Mouse (Mus musculus): ENCODE data around the gene Trp53i13. TPM values are rescaled to one million over a fixed set of nuclear protein-coding genes. Genes with fewer than 3 reads are reported as not detected.
A peak's percentile ranks its signal among the peaks of the same experiment; 100 is the strongest.

The Trp53i13 gene
- polyA plus RNA-seq, 1 experiment from 2014 or later = 15.0 TPM

- Histone ChIP-seq H3K36me3 (no peaks in the 10 kb centered on the region), H3K4me3 (no peak overlapping the region), H3K4me1 (peaks cover 42% of the 10 kb centered on the region), H3K27me3 (peaks cover 21% of the 10 kb centered on the region; the same call in 1 of the 2 replicates), H3K4me2 (replicated peaks) (no peak overlapping the region), H3K27ac (replicated peaks) (no peak overlapping the region), H3K9me3 (no peaks in the 10 kb centered on the region), H3K9ac (replicated peaks) (no peak overlapping the region)
- ATAC-seq (replicated peaks) = no peak
- WGBS = 69% methylated on average over 5 of the region's 5 CpGs
Measured at GRCm38 (mm10) chr11:77516553-77517425, 1.0 kb upstream of the Trp53i13 start.

GRCm38 (mm10) chr11:77514832-77515636 is 746 bp downstream of the Trp53i13 start, which contains the start of gene Abhd15:
Abhd15 (plus strand) TSS chr11:77515121.
- under 1% methylated on average over 72 of the region's 72 CpGs for WGBS
- Histone ChIP-seq H3K4me3 (peak within 1 kb of the TSS; percentile 50), H3K36me3 (no peaks in the 10 kb centered on the region), H3K27ac (replicated peaks) (no peak within 1 kb of the TSS), H3K27me3 (peaks cover 21% of the 10 kb centered on the region; the same call in 1 of the 2 replicates), H3K9ac (replicated peaks) (peak within 1 kb of the TSS; percentile 44), H3K9me3 (no peaks in the 10 kb centered on the region), H3K4me1 (peaks cover 35% of the 10 kb centered on the region), H3K4me2 (replicated peaks) (peak within 1 kb of the TSS; percentile 88)
- ATAC-seq (replicated peaks) = peak; percentile 49

- peak overlapping the region; percentile 50 for H3K4me3 ChIP-seq
- 0 out of 2 replicates have a peak overlapping the region, but pooled peaks have one; percentile 44 for H3K9ac ChIP-seq (replicated peaks)
- no peak for ATAC-seq (replicated peaks)
- H3K27ac ChIP-seq (replicated peaks) = no peak overlapping the region
- no peaks in the 10 kb centered on the region for H3K9me3 ChIP-seq
- H3K27me3 ChIP-seq = peaks cover 21% of the 10 kb centered on the region; the same call in 1 of the 2 replicates
- 10% methylated on average over 19 of the region's 19 CpGs for WGBS
- peak overlapping the region; percentile 88 for H3K4me2 ChIP-seq (replicated peaks)
- no peaks in the 10 kb centered on the region for H3K36me3 ChIP-seq
- H3K4me1 ChIP-seq = peaks cover 35% of the 10 kb centered on the region
Measured at GRCm38 (mm10) chr11:77514281-77514831, 1.4 kb downstream of the Trp53i13 start.

GRCm38 (mm10) chr11:77513811-77514170 is 2.0 kb downstream of the Trp53i13 start:
- Histone ChIP-seq H3K9me3 (no peaks in the 10 kb centered on the region), H3K36me3 (no peaks in the 10 kb centered on the region), H3K4me3 (peak overlapping the region; percentile 78), H3K4me1 (peaks cover 35% of the 10 kb centered on the region), H3K27ac (replicated peaks) (peak overlapping the region; percentile 42; the same call in 1 of the 2 replicates), H3K9ac (replicated peaks) (0 out of 2 replicates have a peak overlapping the region, but pooled peaks have one; percentile 16), H3K27me3 (peaks cover 21% of the 10 kb centered on the region; the same call in 1 of the 2 replicates), H3K4me2 (replicated peaks) (peak overlapping the region; percentile 88)
- ATAC-seq (replicated peaks) = no peak
- WGBS = 9% methylated on average over 10 of the region's 10 CpGs

GRCm38 (mm10) chr11:77512891-77513810 is 2.6 kb downstream of the Trp53i13 start:
- ATAC-seq (replicated peaks) = peak; percentile 53
- no peaks in the 10 kb centered on the region for H3K9me3 ChIP-seq
- peak overlapping the region; percentile 88 for H3K4me2 ChIP-seq (replicated peaks)
- H3K4me3 ChIP-seq = peak overlapping the region; percentile 78
- WGBS = under 1% methylated on average over 71 of the region's 84 CpGs
- H3K36me3 ChIP-seq = no peaks in the 10 kb centered on the region
- peak overlapping the region; percentile 42; the same call in 1 of the 2 replicates for H3K27ac ChIP-seq (replicated peaks)
- H3K4me1 ChIP-seq = peaks cover 40% of the 10 kb centered on the region
- peaks cover 21% of the 10 kb centered on the region; the same call in 1 of the 2 replicates for H3K27me3 ChIP-seq
- peak overlapping the region; percentile 58 for H3K9ac ChIP-seq (replicated peaks)

GRCm38 (mm10) chr11:77511336-77511735 is 4.4 kb downstream of the Trp53i13 start:
- H3K4me1 ChIP-seq = peaks cover 42% of the 10 kb centered on the region
- H3K9ac ChIP-seq (replicated peaks) = no peak overlapping the region
- peaks cover 12% of the 10 kb centered on the region for H3K36me3 ChIP-seq
- WGBS = 85% methylated on average over 5 of the region's 5 CpGs
- H3K9me3 ChIP-seq = no peaks in the 10 kb centered on the region
- H3K4me2 ChIP-seq (replicated peaks) = no peak overlapping the region
- peaks cover 19% of the 10 kb centered on the region; the same call in 1 of the 2 replicates for H3K27me3 ChIP-seq
- H3K27ac ChIP-seq (replicated peaks) = no peak overlapping the region
- ATAC-seq (replicated peaks) = no peak
- no peak overlapping the region for H3K4me3 ChIP-seq

GRCm38 (mm10) chr11:77508068-77509021 is 7.4 kb downstream of the Trp53i13 start:
- Histone ChIP-seq H3K4me2 (replicated peaks) (peak overlapping the region; percentile 70), H3K9ac (replicated peaks) (peak overlapping the region; percentile 47), H3K36me3 (peaks cover 42% of the 10 kb centered on the region), H3K27ac (replicated peaks) (no peak overlapping the region), H3K27me3 (no peaks in the 10 kb centered on the region), H3K4me3 (peak overlapping the region; percentile 41), H3K4me1 (peaks cover 15% of the 10 kb centered on the region), H3K9me3 (no peaks in the 10 kb centered on the region)
- ATAC-seq (replicated peaks) = peak; percentile 61
- WGBS = 21% methylated on average over 49 of the region's 49 CpGs

GRCm38 (mm10) chr11:77507426-77507825 is 8.4 kb downstream of the Trp53i13 start:
- H3K27me3 ChIP-seq = no peaks in the 10 kb centered on the region
- 76% methylated on average over 4 of the region's 4 CpGs for WGBS
- H3K36me3 ChIP-seq = peaks cover 51% of the 10 kb centered on the region
- 0 out of 2 replicates have a peak, but pooled peaks have one; percentile 18 for ATAC-seq (replicated peaks)
- no peaks in the 10 kb centered on the region for H3K9me3 ChIP-seq
- no peak overlapping the region for H3K9ac ChIP-seq (replicated peaks)
- peaks cover 11% of the 10 kb centered on the region for H3K4me1 ChIP-seq
- H3K4me3 ChIP-seq = no peak overlapping the region
- no peak overlapping the region for H3K27ac ChIP-seq (replicated peaks)
- H3K4me2 ChIP-seq (replicated peaks) = no peak overlapping the region

- Histone ChIP-seq H3K4me2 (replicated peaks) (no peak overlapping the region), H3K36me3 (peaks cover 56% of the 10 kb centered on the region), H3K27me3 (no peaks in the 10 kb centered on the region), H3K9ac (replicated peaks) (no peak overlapping the region), H3K4me1 (peaks cover 7% of the 10 kb centered on the region), H3K9me3 (no peaks in the 10 kb centered on the region), H3K4me3 (no peak overlapping the region), H3K27ac (replicated peaks) (no peak overlapping the region)
- ATAC-seq (replicated peaks) = no peak
- 86% methylated on average over 6 of the region's 6 CpGs for whole genome bisulfite sequencing
Measured at GRCm38 (mm10) chr11:77506941-77507340, 8.8 kb downstream of the Trp53i13 start.

- peaks cover 57% of the 10 kb centered on the region for H3K36me3 ChIP-seq
- no peak overlapping the region for H3K9ac ChIP-seq (replicated peaks)
- ATAC-seq (replicated peaks) = no peak
- no peak overlapping the region for H3K27ac ChIP-seq (replicated peaks)
- H3K4me2 ChIP-seq (replicated peaks) = no peak overlapping the region
- H3K4me1 ChIP-seq = peaks cover 7% of the 10 kb centered on the region
- H3K4me3 ChIP-seq = no peak overlapping the region
- H3K9me3 ChIP-seq = no peaks in the 10 kb centered on the region
- H3K27me3 ChIP-seq = no peaks in the 10 kb centered on the region
- WGBS = 85% methylated on average over 14 of the region's 14 CpGs
Measured at GRCm38 (mm10) chr11:77506273-77506672, 9.5 kb downstream of the Trp53i13 start.

Measured in forebrain, embryonic 15.5 days (tissue).